9 mouse cellular contexts compared by ENCODE assay signal in genomic region chr14:104453824-104454223, GRCm38 (mm10). TPM values are rescaled to one million over a fixed set of nuclear protein-coding genes. Genes with fewer than 3 reads are reported as not detected.
A peak's percentile ranks its signal among the peaks of the same experiment; 100 is the strongest.
DNase-seq lines count a peak whose midpoint lies in the region; ATAC-seq and TF ChIP-seq lines count a peak whose summit lies in the region.
"Had no signal": no experiment of that assay in that cellular context is flagged by ENCODE, and none has a peak within 500 bp of the region (broad histone marks: within the 10 kb centered on the region; RNA-seq: fewer than 3 reads in every experiment).

No protein-coding gene starts in this region.

- H3K9me3 ChIP-seq in embryonic facial prominence, embryonic 14.5 days (ENCODE audit: control insufficient read depth, low read length), result no peaks in the 10 kb centered on the region
- H3K9me3 ChIP-seq: hindbrain, embryonic 15.5 days had no signal

- H3K79me2 ChIP-seq in myocyte (ENCODE audit: control insufficient read depth, insufficient read depth), result no peaks in the 10 kb centered on the region

- H3K27me3 ChIP-seq in embryonic facial prominence, embryonic 14.5 days (replicated peaks; ENCODE audit: control insufficient read depth, insufficient read depth, low read length), result peaks cover 46% of the 10 kb centered on the region
- peaks cover 8% of the 10 kb centered on the region for H3K27me3 ChIP-seq in myocyte (ENCODE audit: control insufficient read depth, insufficient read depth, insufficient read length)

- H3K4me2 ChIP-seq in embryonic facial prominence, embryonic 14.5 days (ENCODE audit: low read depth, low read length), result no peak overlapping the region
- no peak overlapping the region for H3K4me2 ChIP-seq in myocyte (ENCODE audit: low read depth)
- H3K4me2 ChIP-seq: hindbrain, embryonic 15.5 days had no signal

- peak; percentile 51 for DNase-seq in heart, adult 11 months
- DNase-seq in heart, adult 8-10 months (ENCODE audit: low spot score), result no peak
- peak; percentile 40 for DNase-seq in thymus, postnatal 14 days
- DNase-seq in thymus, adult 18-20 months, result no peak
- peak; percentile 90 for DNase-seq in embryonic facial prominence, embryonic 14.5 days (ENCODE audit: low spot score)
- DNase-seq in Muller cell, postnatal 12 days (ENCODE audit: inconsistent ontology term), result no peak

- no peak overlapping the region for H3K9ac ChIP-seq in embryonic facial prominence, embryonic 14.5 days (ENCODE audit: low read depth, low read length)
- H3K9ac ChIP-seq: hindbrain, embryonic 15.5 days had no signal

- H3ac ChIP-seq in myocyte (ENCODE audit: control insufficient read depth, insufficient read length), result no peak overlapping the region

- no peak for TF ChIP-seq POLR2A in myocyte (IDR thresholded peaks at IDR 0.05; ENCODE audit: insufficient read length, low read depth)

- H3K27ac ChIP-seq in embryonic facial prominence, embryonic 14.5 days (replicated peaks; ENCODE audit: low read depth, low read length), result no peak overlapping the region
- H3K27ac ChIP-seq: hindbrain, embryonic 15.5 days had no signal

- no peaks in the 10 kb centered on the region for H3K4me1 ChIP-seq in embryonic facial prominence, embryonic 14.5 days (ENCODE audit: control insufficient read depth, insufficient read depth, low read length)
- H3K4me1 ChIP-seq: hindbrain, embryonic 15.5 days had no signal

- WGBS in embryonic facial prominence, embryonic 14.5 days, result 7% methylated on average over 4 of the region's 4 CpGs

- H3K4me3 ChIP-seq in embryonic facial prominence, embryonic 14.5 days (ENCODE audit: low read depth, low read length), result no peak overlapping the region
- no peak overlapping the region for H3K4me3 ChIP-seq in myocyte
- H3K4me3 ChIP-seq: hindbrain, embryonic 15.5 days had no signal

- ATAC-seq in embryonic facial prominence, embryonic 14.5 days (ENCODE audit: low read depth), result no peak
- no peak for ATAC-seq in inflammation-experienced regulatory T-cells, adult 6 months

- H3K36me3 ChIP-seq in embryonic facial prominence, embryonic 14.5 days (ENCODE audit: control insufficient read depth, insufficient read depth, low read length), result no peaks in the 10 kb centered on the region
- H3K36me3 ChIP-seq in myocyte (ENCODE audit: control insufficient read depth, insufficient read depth), result no peaks in the 10 kb centered on the region
- H3K36me3 ChIP-seq: hindbrain, embryonic 15.5 days had no signal

TF ChIP-seq in myocyte, 11 proteins besides CTCF, POLR2A, EP300 and RAD21:
- TF ChIP-seq REST (IDR thresholded peaks at IDR 0.05; ENCODE audit: insufficient read depth, insufficient read length), result peak; percentile 94
- no peak for TF ChIP-seq TCF12 (IDR thresholded peaks at IDR 0.05; ENCODE audit: insufficient read depth, poor library complexity, severe bottlenecking)
- peak; percentile 42 for TF ChIP-seq MAX (IDR thresholded peaks at IDR 0.05; ENCODE audit: low read depth)
- TF ChIP-seq SRF (IDR thresholded peaks at IDR 0.05; ENCODE audit: control insufficient read depth, insufficient read length, low read depth), result no peak
- no peak for TF ChIP-seq CEBPB (IDR thresholded peaks at IDR 0.05; ENCODE audit: insufficient read depth, poor library complexity, severe bottlenecking)

RNA-seq across cellular contexts. Expression of gene Pou4f1, which starts 14.0 kb away (rescaled TPM):
- under 1 TPM in 2 of 4 experiments, not detected in 2; 0.13 to 0.19 TPM for total RNA-seq in heart, adult 8-10 months (2022)
- polyA plus RNA-seq in embryonic facial prominence, embryonic 14.5 days (2014; fragmentation: Nextera tagmentation; extraction: Ambion mirVana), result 5.2 and 7.3 TPM in 2 replicates
- 0.83 TPM for polyA plus RNA-seq in myocyte (2012; fragmentation: generic; extraction: Trizol)
- 1 to 10 TPM in 2 of 3 experiments, under 1 TPM in 1; 0.71 to 2.5 (median 2.2) TPM for polyA plus RNA-seq in inflammation-experienced regulatory T-cells, adult 6 months (2017; shearing (Covaris generic))

Comparison
In these comparisons a context has a peak if more than half of its experiments do, and no peak if none do; other contexts are left out.
1. DNase-seq: peak in heart, adult 11 months (single experiment), thymus, postnatal 14 days (single experiment) and embryonic facial prominence, embryonic 14.5 days (single experiment); none in heart, adult 8-10 months (single experiment), thymus, adult 18-20 months (0 of 2) and Muller cell, postnatal 12 days (single experiment).